Mouse (Mus musculus) heart, embryonic 12.5 days (tissue): Measurements from ENCODE around the gene Pygl. TPM values are rescaled to one million over a fixed set of nuclear protein-coding genes. Genes with fewer than 3 reads are reported as not detected.
"Not testable (repeated sequence)": the region's sequence is repeated elsewhere in the genome, so short reads cannot be mapped to it uniquely, and the experiment has no call there.

ENCODE experiments used
- ATAC-seq: fragments of 200-750 bp; cut with Nextera tagmentation; 2 replicates; pipeline ENCODE4 v1.8.0; 2017; ENCODE audit warnings: moderate TSS enrichment, moderate library complexity; ENCODE audit not compliant: insufficient number of reproducible peaks, low FRiP score
- H3K27ac ChIP-seq: fragments of 300-500 bp; sonication (generic); 2 replicates; pipeline ENCODE4 v1.5.1; 2016; ENCODE audit warnings: mild to moderate bottlenecking, moderate library complexity; ENCODE audit not compliant: poor library complexity, severe bottlenecking
- H3K27me3 ChIP-seq: fragments of 300-500 bp; sonication (generic); replicated peaks from 2 replicates; pipeline ENCODE4 v1.6.1; 2016; ENCODE audit warnings: mild to moderate bottlenecking, moderate library complexity
- H3K36me3 ChIP-seq: fragments of 300-500 bp; sonication (generic); 2 replicates; pipeline ENCODE4 v1.6.1; 2016; ENCODE audit warnings: mild to moderate bottlenecking, moderate library complexity
- H3K4me1 ChIP-seq: fragments of 300-500 bp; sonication (generic); replicated peaks from 2 replicates; pipeline ENCODE4 v1.6.1; 2016; ENCODE audit warnings: mild to moderate bottlenecking
- H3K4me2 ChIP-seq: fragments of 300-500 bp; sonication (generic); 2 replicates; pipeline ENCODE4 v1.6.1; 2016; ENCODE audit warnings: mild to moderate bottlenecking, moderate library complexity
- H3K4me3 ChIP-seq: fragments of 300-500 bp; sonication (generic); 2 replicates; pipeline ENCODE4 v1.5.1; 2016; ENCODE audit warnings: mild to moderate bottlenecking
- H3K9ac ChIP-seq: fragments of 300-500 bp; sonication (generic); 2 replicates; pipeline ENCODE4 v1.6.1; 2016; ENCODE audit warnings: mild to moderate bottlenecking, moderate library complexity
- H3K9me3 ChIP-seq: fragments of 300-500 bp; sonication (generic); replicated peaks from 2 replicates; pipeline ENCODE4 v1.6.1; 2016; ENCODE audit warnings: mild to moderate bottlenecking, moderate library complexity
- WGBS: fragments of 180-500 bp; shearing (Covaris S2); methylation state at CpG from one replicate; pipeline ENCODE4 v1.1.7; 2016; 5-methylcytosine and 5-hydroxymethylcytosine counted together
- polyA plus RNA-seq: library from polyadenylated mRNA; unstranded; fragments of >200 nt; fragmentation: Nextera tagmentation; extraction: Ambion mirVana; gene quantifications from 2 replicates; pipeline ENCODE4 v1.2.1, GENCODE M21; 2016

The Pygl gene
- polyA plus RNA-seq, 1 experiment from 2014 or later: 36.5 TPM

GRCm38 (mm10) chr12:70196341-70196740 is 34.9 kb downstream of the Pygl start:
- Histone ChIP-seq H3K9ac (no peak overlapping the region), H3K27me3 (no peaks in the 10 kb centered on the region), H3K9me3 (no peaks in the 10 kb centered on the region), H3K27ac (no peak overlapping the region), H3K36me3 (peaks cover 34% of the 10 kb centered on the region), H3K4me2 (no peak overlapping the region), H3K4me1 (no peaks in the 10 kb centered on the region), H3K4me3 (no peak overlapping the region)
- WGBS: 83% methylated on average over 5 of the region's 5 CpGs
- no peak for ATAC-seq

GRCm38 (mm10) chr12:70195426-70195825 is 35.9 kb downstream of the Pygl start:
- Histone ChIP-seq H3K4me2 (no peak overlapping the region), H3K4me3 (no peak overlapping the region), H3K9ac (no peak overlapping the region), H3K36me3 (peaks cover 37% of the 10 kb centered on the region), H3K9me3 (no peaks in the 10 kb centered on the region), H3K27me3 (no peaks in the 10 kb centered on the region), H3K27ac (no peak overlapping the region), H3K4me1 (no peaks in the 10 kb centered on the region)
- 84% methylated on average over 6 of the region's 6 CpGs for WGBS
- ATAC-seq: no peak

- Histone ChIP-seq H3K4me1 (no peaks in the 10 kb centered on the region), H3K4me3 (peak overlapping the region; percentile 39), H3K9ac (peak overlapping the region; percentile 21), H3K27ac (no peak overlapping the region), H3K27me3 (no peaks in the 10 kb centered on the region), H3K36me3 (peaks cover 20% of the 10 kb centered on the region), H3K9me3 (no peaks in the 10 kb centered on the region), H3K4me2 (peak overlapping the region; percentile 61)
- WGBS: 24% methylated on average over 19 of the region's 19 CpGs
- no peak for ATAC-seq
Observed at GRCm38 (mm10) chr12:70192267-70192727, 39.0 kb downstream of the Pygl start.

DNA sequence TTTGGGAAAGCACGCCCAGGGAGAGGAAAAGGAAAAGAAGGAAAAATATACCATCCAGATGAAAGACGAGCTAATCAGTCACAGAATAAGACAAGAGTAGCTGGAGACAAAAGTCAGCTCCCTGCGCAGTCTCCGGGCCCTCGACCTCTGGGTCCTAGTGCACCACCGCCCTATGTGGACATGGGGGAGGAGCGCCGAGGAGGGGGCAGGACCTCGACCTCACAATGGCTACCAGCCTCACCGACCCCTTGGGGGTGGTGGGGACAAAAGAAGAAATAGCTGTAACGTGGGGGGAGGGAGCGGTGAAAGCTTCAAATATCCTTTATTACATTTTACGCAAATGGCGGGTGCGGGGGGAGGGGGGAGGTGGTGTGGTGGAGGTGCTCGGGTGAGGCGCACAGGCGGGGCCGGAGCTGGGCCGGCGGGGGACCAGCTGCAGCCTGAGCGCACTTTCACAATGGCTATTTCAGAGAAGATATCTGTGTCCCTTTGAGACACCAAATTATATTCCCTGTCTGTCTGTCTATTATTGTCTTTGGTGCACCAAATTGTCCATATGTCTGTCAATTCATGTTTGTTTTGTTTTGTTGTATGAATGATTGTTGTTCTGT is 47.0 kb downstream of the Pygl start:
- ATAC-seq: no peak
- WGBS: 80% methylated on average over 22 of the region's 22 CpGs
- H3K4me2 ChIP-seq: no peak overlapping the region
- no peaks in the 10 kb centered on the region for H3K27me3 ChIP-seq
- no peaks in the 10 kb centered on the region for H3K4me1 ChIP-seq
- H3K9me3 ChIP-seq: peaks cover 9% of the 10 kb centered on the region
- H3K36me3 ChIP-seq: 0 out of 2 replicates have a peak, but pooled peaks cover 4% of the 10 kb centered on the region
- no peak overlapping the region for H3K4me3 ChIP-seq
- no peak overlapping the region for H3K27ac ChIP-seq
- no peak overlapping the region for H3K9ac ChIP-seq

- not testable (repeated sequence) for H3K9me3 ChIP-seq, H3K36me3 ChIP-seq, H3K4me3 ChIP-seq, H3K4me1 ChIP-seq, H3K27ac ChIP-seq, ATAC-seq, H3K4me2 ChIP-seq, H3K27me3 ChIP-seq, H3K9ac ChIP-seq
- 91% methylated on average over 8 of the region's 8 CpGs for WGBS
Observed at GRCm38 (mm10) chr12:70183507-70183906, 47.8 kb downstream of the Pygl start.

GRCm38 (mm10) chr12:70169969-70170368 is 61.3 kb downstream of the Pygl start:
- WGBS: 71% methylated on average over 1 of the region's 1 CpGs
- H3K4me3 ChIP-seq: no peak overlapping the region
- no peak for ATAC-seq
- no peaks in the 10 kb centered on the region for H3K36me3 ChIP-seq
- H3K9me3 ChIP-seq: no peaks in the 10 kb centered on the region
- H3K4me1 ChIP-seq: no peaks in the 10 kb centered on the region
- H3K9ac ChIP-seq: no peak overlapping the region
- H3K27ac ChIP-seq: no peak overlapping the region
- H3K4me2 ChIP-seq: no peak overlapping the region
- H3K27me3 ChIP-seq: no peaks in the 10 kb centered on the region

DNA sequence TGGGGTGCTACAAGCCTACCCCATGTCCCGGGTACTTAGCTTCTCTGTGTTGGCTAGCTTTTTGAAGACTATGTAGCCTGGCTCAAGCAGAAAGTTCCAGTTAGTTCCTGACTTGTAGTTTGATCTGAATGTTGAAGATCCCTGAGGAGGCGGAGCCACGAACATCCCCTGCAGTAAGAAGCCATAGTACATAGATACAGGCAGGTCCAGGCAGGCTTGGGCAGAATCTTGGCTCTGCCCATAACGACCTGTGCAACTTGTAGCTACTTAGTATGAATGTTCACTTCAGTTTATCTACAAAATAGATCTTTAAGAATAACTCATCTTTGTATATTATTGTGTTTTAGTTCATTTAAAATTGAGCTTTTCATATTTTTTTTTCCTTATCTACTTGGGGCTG is 63.3 kb downstream of the Pygl start:
- H3K27me3 ChIP-seq: no peaks in the 10 kb centered on the region
- ATAC-seq: no peak
- H3K36me3 ChIP-seq: no peaks in the 10 kb centered on the region
- no peak overlapping the region for H3K4me2 ChIP-seq
- H3K27ac ChIP-seq: no peak overlapping the region
- no peaks in the 10 kb centered on the region for H3K4me1 ChIP-seq
- H3K9ac ChIP-seq: no peak overlapping the region
- WGBS: 76% methylated on average over 4 of the region's 4 CpGs
- no peak overlapping the region for H3K4me3 ChIP-seq
- no peaks in the 10 kb centered on the region for H3K9me3 ChIP-seq

DNA sequence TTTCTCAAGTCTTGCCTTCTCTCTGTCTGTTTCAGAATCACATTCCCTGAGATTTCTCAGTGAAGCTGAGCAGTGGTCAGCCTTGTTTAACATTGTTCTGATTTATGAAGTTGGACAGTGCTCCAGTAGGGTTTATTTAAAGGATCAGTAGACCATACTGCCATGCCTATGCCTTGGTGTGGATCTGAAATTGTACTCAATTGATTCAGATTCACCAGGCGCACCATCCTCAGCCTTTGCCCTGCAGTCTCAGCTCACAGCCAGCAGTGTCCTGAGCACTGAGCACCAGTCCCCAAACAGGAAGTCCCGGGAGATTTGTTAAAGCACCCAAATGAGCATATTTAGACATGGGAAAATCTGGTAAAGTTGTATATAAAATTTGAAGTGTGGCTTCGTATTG is 66.5 kb downstream of the Pygl start:
- no peak overlapping the region for H3K4me3 ChIP-seq
- H3K4me2 ChIP-seq: no peak overlapping the region
- ATAC-seq: no peak
- 72% methylated on average over 3 of the region's 3 CpGs for WGBS
- no peak overlapping the region for H3K27ac ChIP-seq
- no peaks in the 10 kb centered on the region for H3K9me3 ChIP-seq
- no peak overlapping the region for H3K9ac ChIP-seq
- H3K27me3 ChIP-seq: no peaks in the 10 kb centered on the region
- H3K36me3 ChIP-seq: no peaks in the 10 kb centered on the region
- no peaks in the 10 kb centered on the region for H3K4me1 ChIP-seq

GRCm38 (mm10) chr12:70161057-70161456 is 70.2 kb downstream of the Pygl start:
- H3K4me1 ChIP-seq: no peaks in the 10 kb centered on the region
- no peak overlapping the region for H3K9ac ChIP-seq
- WGBS: 71% methylated on average over 5 of the region's 5 CpGs
- no peaks in the 10 kb centered on the region for H3K27me3 ChIP-seq
- no peak overlapping the region for H3K4me3 ChIP-seq
- no peak overlapping the region for H3K27ac ChIP-seq
- no peaks in the 10 kb centered on the region for H3K9me3 ChIP-seq
- no peak overlapping the region for H3K4me2 ChIP-seq
- no peaks in the 10 kb centered on the region for H3K36me3 ChIP-seq
- ATAC-seq: no peak

DNA sequence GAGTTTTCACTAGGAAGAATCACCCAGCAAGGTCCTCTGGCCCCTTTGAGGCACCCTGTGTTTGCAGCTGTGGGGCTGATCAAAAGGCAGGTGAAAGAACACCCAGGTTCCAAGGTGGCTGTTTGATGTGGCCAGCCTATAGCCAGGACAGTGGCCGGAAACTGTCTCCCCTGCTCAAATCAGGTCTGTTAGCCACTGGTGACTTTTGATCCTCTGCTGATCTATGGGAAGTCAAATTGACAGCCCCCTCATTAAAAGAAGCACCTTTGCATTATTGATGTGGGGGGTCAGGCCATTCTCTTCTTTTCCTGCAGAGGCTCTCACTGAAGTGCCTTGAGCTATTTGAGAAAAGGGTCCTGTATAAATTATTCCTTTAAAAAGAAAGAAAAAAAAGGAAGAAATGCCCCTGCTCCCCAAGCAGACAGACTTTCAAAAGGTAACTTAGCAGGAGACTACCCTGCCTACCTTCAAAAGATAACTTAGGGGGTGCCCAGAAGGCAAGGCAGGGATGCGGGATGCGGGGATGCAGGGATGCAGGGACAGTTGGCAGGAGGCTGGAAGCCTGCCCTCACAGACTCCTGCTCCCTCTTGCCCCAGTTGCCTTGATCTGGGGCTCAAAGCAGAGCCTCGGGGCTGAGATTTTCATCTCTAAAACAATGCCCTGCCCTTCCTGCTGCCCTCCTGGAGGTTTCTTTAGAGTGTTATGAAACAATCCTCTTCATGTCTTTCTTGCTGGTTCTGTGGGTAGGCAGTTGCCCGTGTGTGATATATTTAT is 73.8 kb downstream of the Pygl start:
- Histone ChIP-seq H3K36me3 (no peaks in the 10 kb centered on the region), H3K4me1 (no peaks in the 10 kb centered on the region), H3K9ac (no peak overlapping the region), H3K27me3 (no peaks in the 10 kb centered on the region), H3K4me2 (no peak overlapping the region), H3K27ac (no peak overlapping the region), H3K4me3 (no peak overlapping the region), H3K9me3 (no peaks in the 10 kb centered on the region)
- ATAC-seq: no peak
- 56% methylated on average over 5 of the region's 5 CpGs for WGBS

- 71% methylated on average over 6 of the region's 6 CpGs for WGBS
- no peaks in the 10 kb centered on the region for H3K27me3 ChIP-seq
- H3K4me1 ChIP-seq: no peaks in the 10 kb centered on the region
- no peak for ATAC-seq
- no peak overlapping the region for H3K27ac ChIP-seq
- no peak overlapping the region for H3K4me3 ChIP-seq
- no peak overlapping the region for H3K4me2 ChIP-seq
- no peak overlapping the region for H3K9ac ChIP-seq
- no peaks in the 10 kb centered on the region for H3K9me3 ChIP-seq
- no peaks in the 10 kb centered on the region for H3K36me3 ChIP-seq
Observed at GRCm38 (mm10) chr12:70156222-70156621, 75.1 kb downstream of the Pygl start.
